20 mouse cellular contexts compared by ENCODE assay signal in genomic region chr4:119345508-119345907, GRCm38 (mm10). TPM values are rescaled to one million over a fixed set of nuclear protein-coding genes. Genes with fewer than 3 reads are reported as not detected.
DNase-seq lines count a peak whose midpoint lies in the region; TF ChIP-seq lines count a peak whose summit lies in the region.
"Had no signal": no experiment of that assay in that cellular context is flagged by ENCODE, and none has a peak within 500 bp of the region (broad histone marks: within the 10 kb centered on the region; RNA-seq: fewer than 3 reads in every experiment).

No protein-coding gene starts in this region.

- no peaks in the 10 kb centered on the region for H3K79me3 ChIP-seq in C2C12 (ENCODE audit: low read depth)

- no peak for TF ChIP-seq CTCF in C2C12 (IDR thresholded peaks at IDR 0.05; ENCODE audit: control insufficient read depth, insufficient read depth, insufficient read length)

- DNase-seq in 3134 (ENCODE audit: extremely low read depth, insufficient read length, low spot score), result peak; percentile 62
- peak; percentile 62 for DNase-seq in NIH3T3 (ENCODE audit: low read depth)
- DNase-seq in lung, postnatal 4 days, result no peak
- no peak for DNase-seq in adrenal gland, adult (ENCODE audit: inconsistent age in 2 of 2, low spot score in 1 of 2)
- no peak for DNase-seq in ovary, postnatal 36 days (ENCODE audit: low spot score)
- DNase-seq: adrenal gland, adult 8-10 months; adrenal gland, postnatal 14 days; adrenal gland, postnatal 36 days; B cell, adult 2 months; cerebellum, adult 11-12 months; cerebellum, adult 2 months; cerebellum, adult 9-10 months; cerebellum, postnatal 10 days; cerebellum, postnatal 25 days; forebrain, postnatal 0 days had no signal

- H3ac ChIP-seq in C2C12 (ENCODE audit: control insufficient read depth, insufficient read length, low read depth), result no peak overlapping the region

- peaks cover 7% of the 10 kb centered on the region for H3K27me3 ChIP-seq in C2C12 (ENCODE audit: control insufficient read depth, insufficient read depth, insufficient read length)
- H3K27me3 ChIP-seq: embryonic facial prominence, embryonic 12.5 days; forebrain, embryonic 13.5 days; forebrain, embryonic 15.5 days had no signal

- H3K4me3 ChIP-seq in C2C12 (ENCODE audit: insufficient read depth, poor library complexity, severe bottlenecking), result no peak overlapping the region
- H3K4me3 ChIP-seq: embryonic facial prominence, embryonic 10.5 days; embryonic facial prominence, embryonic 12.5 days; forebrain, embryonic 13.5 days; forebrain, embryonic 15.5 days had no signal

- H3K79me2 ChIP-seq in C2C12 (ENCODE audit: control insufficient read depth, insufficient read depth), result no peaks in the 10 kb centered on the region

- H3K36me3 ChIP-seq in C2C12 (ENCODE audit: control insufficient read depth, insufficient read depth), result no peaks in the 10 kb centered on the region
- H3K36me3 ChIP-seq: embryonic facial prominence, embryonic 10.5 days; embryonic facial prominence, embryonic 12.5 days; forebrain, embryonic 15.5 days had no signal

TF ChIP-seq in C2C12, 6 proteins besides CTCF, POLR2A, EP300 and RAD21:
- TF ChIP-seq USF1 (IDR thresholded peaks at IDR 0.05; ENCODE audit: low read depth), result peak; percentile 74
- no peak for TF ChIP-seq MAX (IDR thresholded peaks at IDR 0.05)
TF ChIP-seq in C2C12: peak in this region for 1.

RNA-seq across cellular contexts. Expression of gene Ppih, which starts 25.2 kb away (rescaled TPM):
- polyA plus RNA-seq in C2C12 (2012; fragmentation: generic; extraction: Trizol), result 68.2 TPM

RNA-seq across cellular contexts. Expression of gene Ybx1, which starts 51.1 kb away (rescaled TPM):
- 818 TPM for polyA plus RNA-seq in C2C12 (2012; fragmentation: generic; extraction: Trizol)

Comparison
In these comparisons a context has a peak if more than half of its experiments do, and no peak if none do; other contexts are left out.
1. DNase-seq: peak in 3134 (single experiment) and NIH3T3 (single experiment); none in lung, postnatal 4 days (0 of 2), adrenal gland, adult (0 of 2) and ovary, postnatal 36 days (single experiment).